22 mouse cellular contexts compared by ENCODE assay signal in the genomic region with DNA sequence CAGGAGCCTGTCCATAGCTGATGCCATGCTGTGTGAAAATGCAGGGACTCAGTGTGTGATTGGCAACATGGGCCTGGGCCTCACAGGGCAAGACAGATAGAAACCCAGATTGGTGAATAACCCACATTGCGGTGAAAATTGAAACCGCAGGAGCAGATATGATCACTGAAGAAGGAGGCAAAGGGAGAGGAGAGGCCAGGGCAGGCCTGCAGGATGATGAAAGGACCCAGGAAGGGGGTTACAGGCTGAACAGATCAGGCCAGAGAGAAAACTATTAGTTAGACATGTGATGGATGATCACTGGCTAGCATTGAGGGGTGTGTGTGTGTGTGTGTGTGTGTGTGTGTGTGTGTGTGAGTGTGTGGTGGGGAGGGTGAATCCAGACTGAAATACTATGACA.
DNase-seq lines count a peak whose midpoint lies in the region; ATAC-seq and TF ChIP-seq lines count a peak whose summit lies in the region.
"Had no signal": no experiment of that assay in that cellular context is flagged by ENCODE, and none has a peak within 500 bp of the region (broad histone marks: within the 10 kb centered on the region; RNA-seq: fewer than 3 reads in every experiment).

No protein-coding gene starts in this region.

- peak overlapping the region; percentile 47; the same call in 1 of the 2 replicates for H3K27ac ChIP-seq in hindbrain, embryonic 11.5 days (ENCODE audit: low read depth, low read length)
- H3K27ac ChIP-seq in hindbrain, embryonic 10.5 days = no peak overlapping the region
- H3K27ac ChIP-seq in midbrain, embryonic 15.5 days = peak overlapping the region; percentile 45; the same call in 1 of the 2 replicates
- H3K27ac ChIP-seq in midbrain, postnatal 0 days (ENCODE audit: low read depth, low read length) = no peak overlapping the region
- H3K27ac ChIP-seq in bone marrow, adult 2 months (ENCODE audit: control insufficient read depth, insufficient read depth, low read depth, low read length, poor library complexity) = peak overlapping the region; percentile 1; the same call in 1 of the 2 replicates
- H3K27ac ChIP-seq: embryonic facial prominence, embryonic 10.5 days; gastrocnemius, adult 2 months; limb, embryonic 12.5 days had no signal

- H3K9me3 ChIP-seq in hindbrain, embryonic 11.5 days (ENCODE audit: control insufficient read depth, low read length) = no peaks in the 10 kb centered on the region
- no peaks in the 10 kb centered on the region for H3K9me3 ChIP-seq in hindbrain, embryonic 10.5 days
- H3K9me3 ChIP-seq in midbrain, embryonic 15.5 days = no peaks in the 10 kb centered on the region
- H3K9me3 ChIP-seq in midbrain, postnatal 0 days (ENCODE audit: low read length) = no peaks in the 10 kb centered on the region
- H3K9me3 ChIP-seq: embryonic facial prominence, embryonic 10.5 days; limb, embryonic 12.5 days had no signal

- no peak for TF ChIP-seq CTCF in midbrain, postnatal 0 days (IDR thresholded peaks at IDR 0.05)
- no peak for TF ChIP-seq CTCF in bone marrow, adult 2 months (IDR thresholded peaks at IDR 0.05; ENCODE audit: control insufficient read depth, insufficient read depth, low read length)

- H3K4me1 ChIP-seq in hindbrain, embryonic 11.5 days (replicated peaks; ENCODE audit: control insufficient read depth, insufficient read depth, low read length) = no peaks in the 10 kb centered on the region
- H3K4me1 ChIP-seq in hindbrain, embryonic 10.5 days (replicated peaks) = peaks cover 10% of the 10 kb centered on the region
- H3K4me1 ChIP-seq in midbrain, embryonic 15.5 days = no peaks in the 10 kb centered on the region
- H3K4me1 ChIP-seq in midbrain, postnatal 0 days (ENCODE audit: insufficient read depth, low read length) = no peaks in the 10 kb centered on the region
- H3K4me1 ChIP-seq in bone marrow, adult 2 months (ENCODE audit: control insufficient read depth, insufficient read depth, low read length) = no peaks in the 10 kb centered on the region

- WGBS in hindbrain, embryonic 11.5 days = 72% methylated on average over 2 of the region's 2 CpGs
- 80% methylated on average over 2 of the region's 2 CpGs for whole genome bisulfite sequencing in hindbrain, embryonic 10.5 days
- 82% methylated on average over 2 of the region's 2 CpGs for WGBS in midbrain, embryonic 15.5 days
- WGBS in midbrain, postnatal 0 days = 85% methylated on average over 2 of the region's 2 CpGs
- WGBS in bone marrow, adult 2 months = 42% methylated on average over 2 of the region's 2 CpGs

- no peak for DNase-seq in hindbrain, embryonic 11.5 days (ENCODE audit: low spot score)
- no peak for DNase-seq in hindbrain, embryonic 10.5 days (ENCODE audit: low spot score)
- no peak for DNase-seq in midbrain, postnatal 0 days (ENCODE audit: low spot score)
- peak; percentile 60 for DNase-seq in induced T-regulatory cell, adult 2 months (ENCODE audit: low read depth)
- DNase-seq in cerebellum, adult 9-10 months = no peak
- DNase-seq in gastrocnemius, postnatal 25 days = no peak
- DNase-seq: adrenal gland, postnatal 10 days; cerebellum, postnatal 14 days; gastrocnemius, adult 2 months; heart, postnatal 10 days; kidney, adult 11 months; lung, adult 18-20 months; lung, postnatal 4 days; thymus, postnatal 25 days had no signal

- H3K4me2 ChIP-seq in hindbrain, embryonic 11.5 days (replicated peaks; ENCODE audit: low read depth, low read length) = no peak overlapping the region
- no peak overlapping the region for H3K4me2 ChIP-seq in midbrain, embryonic 15.5 days
- no peak overlapping the region for H3K4me2 ChIP-seq in midbrain, postnatal 0 days (ENCODE audit: low read depth, low read length, poor library complexity, severe bottlenecking)
- H3K4me2 ChIP-seq: limb, embryonic 12.5 days had no signal

- no peaks in the 10 kb centered on the region for H3K36me3 ChIP-seq in hindbrain, embryonic 11.5 days (ENCODE audit: control insufficient read depth, insufficient read depth, low read length)
- no peaks in the 10 kb centered on the region for H3K36me3 ChIP-seq in hindbrain, embryonic 10.5 days
- no peaks in the 10 kb centered on the region for H3K36me3 ChIP-seq in midbrain, embryonic 15.5 days (replicated peaks)
- no peaks in the 10 kb centered on the region for H3K36me3 ChIP-seq in midbrain, postnatal 0 days (ENCODE audit: insufficient read depth, low read length)
- H3K36me3 ChIP-seq: embryonic facial prominence, embryonic 10.5 days; G1E; limb, embryonic 12.5 days had no signal

- no peak for ATAC-seq in hindbrain, embryonic 11.5 days (ENCODE audit: low FRiP score)
- ATAC-seq in midbrain, embryonic 15.5 days (replicated peaks) = no peak; the same call in 1 of the 2 replicates
- ATAC-seq in midbrain, postnatal 0 days (ENCODE audit: low FRiP score) = no peak
- ATAC-seq: forebrain, embryonic 16.5 days had no signal

- TF ChIP-seq POLR2A in bone marrow, adult 2 months (IDR thresholded peaks at IDR 0.05; ENCODE audit: borderline replicate concordance, control insufficient read depth, low read depth, low read length) = no peak

- H3K27me3 ChIP-seq in hindbrain, embryonic 11.5 days (ENCODE audit: control insufficient read depth, insufficient read depth, low read length) = no peaks in the 10 kb centered on the region
- no peaks in the 10 kb centered on the region for H3K27me3 ChIP-seq in hindbrain, embryonic 10.5 days (ENCODE audit: insufficient read depth, poor library complexity, severe bottlenecking)
- H3K27me3 ChIP-seq in midbrain, embryonic 15.5 days (replicated peaks) = no peaks in the 10 kb centered on the region
- H3K27me3 ChIP-seq in midbrain, postnatal 0 days (ENCODE audit: insufficient read depth, low read length) = no peaks in the 10 kb centered on the region
- H3K27me3 ChIP-seq: limb, embryonic 12.5 days had no signal

- no peak overlapping the region for H3K9ac ChIP-seq in hindbrain, embryonic 11.5 days (ENCODE audit: low read depth, low read length)
- no peak overlapping the region for H3K9ac ChIP-seq in midbrain, embryonic 15.5 days
- no peak overlapping the region for H3K9ac ChIP-seq in midbrain, postnatal 0 days (replicated peaks; ENCODE audit: low read length, poor library complexity, severe bottlenecking)
- H3K9ac ChIP-seq: limb, embryonic 12.5 days had no signal

- H3K4me3 ChIP-seq in hindbrain, embryonic 11.5 days (ENCODE audit: low read depth, low read length) = no peak overlapping the region
- H3K4me3 ChIP-seq in hindbrain, embryonic 10.5 days = no peak overlapping the region
- no peak overlapping the region for H3K4me3 ChIP-seq in midbrain, embryonic 15.5 days
- no peak overlapping the region for H3K4me3 ChIP-seq in midbrain, postnatal 0 days (ENCODE audit: low read depth, low read length)
- H3K4me3 ChIP-seq in bone marrow, adult 2 months (replicated peaks; ENCODE audit: control insufficient read depth, low read depth, low read length) = no peak overlapping the region
- H3K4me3 ChIP-seq: embryonic facial prominence, embryonic 10.5 days; erythroblast, embryonic 14.5 days; gastrocnemius, adult 2 months; limb, embryonic 12.5 days; myocyte had no signal

Comparison
In these comparisons a context has a peak if more than half of its experiments do, and no peak if none do; other contexts are left out.
1. H3K27ac ChIP-seq: peak in hindbrain, embryonic 11.5 days (single experiment), midbrain, embryonic 15.5 days (single experiment) and bone marrow, adult 2 months (single experiment); none in hindbrain, embryonic 10.5 days (single experiment) and midbrain, postnatal 0 days (single experiment).